Mouse (Mus musculus): ENCODE measurements around the gene Ahctf1.

DNA sequence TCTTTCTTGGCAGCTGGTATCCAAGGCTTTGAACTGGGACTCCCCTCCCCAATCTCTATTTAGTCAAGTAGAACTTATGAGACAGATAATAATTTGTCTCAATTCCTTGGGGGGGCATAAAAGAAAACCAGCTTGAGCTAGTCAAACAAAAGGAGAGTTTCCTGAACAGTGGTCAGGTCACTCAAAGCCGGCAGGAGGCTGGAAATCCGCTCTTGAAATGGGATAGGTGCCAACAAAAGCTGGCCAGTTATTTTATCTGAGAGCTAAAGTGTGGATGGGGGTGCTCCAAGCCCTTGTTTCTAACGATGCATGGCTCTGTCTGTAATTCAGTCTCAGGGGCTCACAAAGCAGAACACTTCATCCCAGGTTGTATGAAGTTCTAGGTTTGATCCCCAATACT is 40.5 kb upstream of the Ahctf1 start:
- no peak for TF ChIP-seq POLR2AphosphoS2 (IDR thresholded peaks at IDR 0.05; ENCODE audit: insufficient read length, low read depth)
- no peak for TF ChIP-seq SRF (IDR thresholded peaks at IDR 0.05; ENCODE audit: control insufficient read depth, insufficient read length, low read depth)

Data from myocyte (in vitro differentiated cells).